Mouse (Mus musculus) G1E (cell line): ENCODE data around the gene Rapgef3.

Experiments
- CTCF ChIP-seq: IDR thresholded peaks from 2 replicates; pipeline ENCODE4 v1.5.1; 2012; ENCODE audit warnings: low read depth, low read length, inconsistent platforms, mixed read lengths
- GATA1 ChIP-seq: IDR thresholded peaks from 2 replicates; pipeline ENCODE4 v1.6.1; 2012; ENCODE audit warnings: borderline replicate concordance, low read length, inconsistent platforms, mixed read lengths
- GATA2 ChIP-seq: IDR thresholded peaks from 2 replicates; pipeline ENCODE4 v1.6.1; 2012; ENCODE audit warnings: low read depth, low read length, inconsistent platforms, borderline replicate concordance
- POLR2AphosphoS5 ChIP-seq: IDR thresholded peaks from 2 replicates; pipeline ENCODE4 v1.6.1; 2012; ENCODE audit warnings: low read depth, low read length, inconsistent platforms; ENCODE audit not compliant: insufficient replicate concordance
- TAL1 ChIP-seq: conservative IDR thresholded peaks from 2 replicates; pipeline ENCODE4 v1.6.1; 2012; ENCODE audit warnings: low read depth, low read length, inconsistent platforms, mixed read lengths

DNA sequence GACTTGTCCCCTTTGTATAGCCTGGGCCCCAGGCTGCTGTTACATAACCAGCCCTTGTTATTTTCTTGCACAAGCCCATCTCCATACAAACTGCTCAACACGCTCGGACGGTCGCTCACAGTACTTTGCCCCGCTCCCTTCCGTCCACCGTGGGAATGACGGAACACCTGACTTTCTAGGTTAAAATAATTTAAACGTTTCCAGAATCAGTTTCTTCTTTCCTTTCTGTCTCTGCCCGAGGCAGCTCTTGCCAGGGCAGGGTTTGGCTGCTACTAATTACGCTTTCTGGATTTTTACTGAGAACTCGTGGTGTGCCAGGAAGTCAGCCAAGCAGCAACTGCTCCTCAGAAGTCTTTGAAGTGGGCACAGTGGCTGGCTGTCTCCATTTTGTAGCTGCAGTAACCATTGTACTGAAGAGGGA lies 12.8 kb upstream of the Rapgef3 start:
- TF ChIP-seq GATA2 (no peak), CTCF (no peak), GATA1 (no peak), TAL1 (no peak), POLR2AphosphoS5 (no peak)
